Mouse (Mus musculus): Measurements from ENCODE around the gene Psmb1. TPM values are rescaled to one million over a fixed set of nuclear protein-coding genes. Genes with fewer than 3 reads are reported as not detected.
"Not testable (repeated sequence)": the region's sequence is repeated elsewhere in the genome, so short reads cannot be mapped to it uniquely, and the experiment has no call there.

The Psmb1 gene
- total RNA-seq, 2 experiments from 2014 or later: 65.8 to 67.9 TPM

- no peak for ATAC-seq (replicated peaks; ENCODE audit: low FRiP score, poor library complexity, severe bottlenecking)
Measured at GRCm38 (mm10) chr17:15472671-15473070, 26.9 kb downstream of the Psmb1 start.

- ATAC-seq (replicated peaks; ENCODE audit: low FRiP score, poor library complexity, severe bottlenecking): peak; percentile 67
Measured at GRCm38 (mm10) chr17:15467669-15468068, 31.9 kb downstream of the Psmb1 start.

GRCm38 (mm10) chr17:15461921-15462495 lies 37.5 kb downstream of the Psmb1 start:
- no peak for ATAC-seq (replicated peaks; ENCODE audit: low FRiP score, poor library complexity, severe bottlenecking)

- ATAC-seq (replicated peaks; ENCODE audit: low FRiP score, poor library complexity, severe bottlenecking): no peak
Measured at GRCm38 (mm10) chr17:15459761-15460160, 39.8 kb downstream of the Psmb1 start.

GRCm38 (mm10) chr17:15456595-15456994 lies 43.0 kb downstream of the Psmb1 start:
- no peak for ATAC-seq (replicated peaks; ENCODE audit: low FRiP score, poor library complexity, severe bottlenecking)

- ATAC-seq (replicated peaks; ENCODE audit: low FRiP score, poor library complexity, severe bottlenecking): no peak
Measured at GRCm38 (mm10) chr17:15455203-15455602, 44.3 kb downstream of the Psmb1 start.

- no peak for ATAC-seq (replicated peaks; ENCODE audit: low FRiP score, poor library complexity, severe bottlenecking)
Measured at GRCm38 (mm10) chr17:15449606-15450005, 49.9 kb downstream of the Psmb1 start.

GRCm38 (mm10) chr17:15449144-15449543 lies 50.4 kb downstream of the Psmb1 start:
- not testable (repeated sequence) for ATAC-seq (replicated peaks; ENCODE audit: low FRiP score, poor library complexity, severe bottlenecking)

- ATAC-seq (replicated peaks; ENCODE audit: low FRiP score, poor library complexity, severe bottlenecking): no peak
Measured at GRCm38 (mm10) chr17:15447831-15448230, 51.7 kb downstream of the Psmb1 start.

GRCm38 (mm10) chr17:15445421-15445820 lies 54.1 kb downstream of the Psmb1 start:
- no peak for ATAC-seq (replicated peaks; ENCODE audit: low FRiP score, poor library complexity, severe bottlenecking)

GRCm38 (mm10) chr17:15440463-15441121 lies 59.0 kb downstream of the Psmb1 start:
- ATAC-seq (replicated peaks; ENCODE audit: low FRiP score, poor library complexity, severe bottlenecking): no peak

- no peak for ATAC-seq (replicated peaks; ENCODE audit: low FRiP score, poor library complexity, severe bottlenecking)
Measured at GRCm38 (mm10) chr17:15440067-15440462, 59.5 kb downstream of the Psmb1 start.

- ATAC-seq (replicated peaks; ENCODE audit: low FRiP score, poor library complexity, severe bottlenecking): no peak
Measured at GRCm38 (mm10) chr17:15434748-15435147, 64.8 kb downstream of the Psmb1 start.

GRCm38 (mm10) chr17:15432036-15432435 lies 67.5 kb downstream of the Psmb1 start:
- ATAC-seq (replicated peaks; ENCODE audit: low FRiP score, poor library complexity, severe bottlenecking): no peak

- ATAC-seq (replicated peaks; ENCODE audit: low FRiP score, poor library complexity, severe bottlenecking): no peak
Measured at GRCm38 (mm10) chr17:15431551-15431950, 68.0 kb downstream of the Psmb1 start.

- no peak for ATAC-seq (replicated peaks; ENCODE audit: low FRiP score, poor library complexity, severe bottlenecking)
Measured at GRCm38 (mm10) chr17:15431021-15431514, 68.5 kb downstream of the Psmb1 start.

- no peak for ATAC-seq (replicated peaks; ENCODE audit: low FRiP score, poor library complexity, severe bottlenecking)
Measured at GRCm38 (mm10) chr17:15429937-15430336, 69.6 kb downstream of the Psmb1 start.

- ATAC-seq (replicated peaks; ENCODE audit: low FRiP score, poor library complexity, severe bottlenecking): no peak
Measured at GRCm38 (mm10) chr17:15429451-15429850, 70.1 kb downstream of the Psmb1 start.

- ATAC-seq (replicated peaks; ENCODE audit: low FRiP score, poor library complexity, severe bottlenecking): no peak
Measured at GRCm38 (mm10) chr17:15425931-15426330, 73.6 kb downstream of the Psmb1 start.

All from erythroid progenitor cell, adult 5-6 weeks (primary cell).